Mouse (Mus musculus) testis, adult 2 months (tissue): ENCODE measurements at regions not wholly inside any gene's neighbourhood (a gene's known extent, or its start where the extent isn't known, plus 50 kb on each side); places are given as distances from the start of the nearest gene placed in this dataset.

Experiments
- CTCF ChIP-seq: fragments of 200-500 bp; IDR thresholded peaks from 2 replicates; pipeline ENCODE4 v1.5.1; 2012; ENCODE audit warnings: low read depth, mild to moderate bottlenecking, inconsistent platforms, low read length, moderate library complexity; ENCODE audit not compliant: control insufficient read depth, insufficient read depth, insufficient replicate concordance
- POLR2A ChIP-seq: fragments of 200-500 bp; IDR thresholded peaks from 2 replicates; pipeline ENCODE4 v1.6.1; 2012; ENCODE audit warnings: low read depth, mild to moderate bottlenecking, inconsistent platforms, low read length, moderate library complexity; ENCODE audit not compliant: control insufficient read depth

DNA sequence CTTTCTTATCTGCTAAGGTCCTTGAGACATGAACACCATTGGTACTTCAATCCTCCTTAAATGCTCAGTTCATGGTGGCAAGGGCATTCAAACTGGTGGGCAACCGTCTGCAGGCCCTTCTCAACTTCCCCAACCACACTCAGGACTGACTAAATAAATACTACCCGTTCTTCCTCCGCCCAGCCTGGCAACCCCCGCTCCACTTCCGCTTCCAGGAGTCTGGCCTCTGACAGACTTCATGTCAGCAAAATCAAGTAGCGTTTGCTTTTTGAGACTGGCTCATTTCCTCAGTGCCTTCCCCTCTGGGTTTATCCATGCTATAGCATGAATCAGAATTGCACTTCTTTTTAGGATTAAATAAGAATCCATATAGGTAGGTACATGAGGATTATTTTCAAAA lies 103.3 kb upstream of the Zfp648 start:
- no peak for TF ChIP-seq CTCF
- TF ChIP-seq POLR2A = no peak
